Mouse (Mus musculus) CH12.LX (cell line): Measurements from ENCODE around the gene Gm26938.

ENCODE experiments used
- CTCF ChIP-seq, 2 experiments: IDR thresholded peaks in 1 of 2; conservative IDR thresholded peaks in 1 of 2; 2 replicates each; pipeline ENCODE4 v1.5.1; 2011 to 2012; ENCODE audit warnings: low read depth in 2 of 2, low read length in 2 of 2, improper control_type of control experiment in 1 of 2, inconsistent platforms in 1 of 2, mild to moderate bottlenecking in 1 of 2, moderate library complexity in 1 of 2
- EP300 ChIP-seq: IDR thresholded peaks from 2 replicates; pipeline ENCODE4 v1.6.1; 2011; ENCODE audit warnings: low read length, improper control_type of control experiment
- GABPA ChIP-seq: IDR thresholded peaks from 2 replicates; pipeline ENCODE4 v1.6.1; 2012; ENCODE audit warnings: low read depth, low read length, improper control_type of control experiment, inconsistent platforms; ENCODE audit not compliant: insufficient replicate concordance
- RCOR1 ChIP-seq: conservative IDR thresholded peaks from 2 replicates; pipeline ENCODE4 v1.6.1; 2012; ENCODE audit warnings: low read depth, mild to moderate bottlenecking, inconsistent platforms, low read length, improper control_type of control experiment

DNA sequence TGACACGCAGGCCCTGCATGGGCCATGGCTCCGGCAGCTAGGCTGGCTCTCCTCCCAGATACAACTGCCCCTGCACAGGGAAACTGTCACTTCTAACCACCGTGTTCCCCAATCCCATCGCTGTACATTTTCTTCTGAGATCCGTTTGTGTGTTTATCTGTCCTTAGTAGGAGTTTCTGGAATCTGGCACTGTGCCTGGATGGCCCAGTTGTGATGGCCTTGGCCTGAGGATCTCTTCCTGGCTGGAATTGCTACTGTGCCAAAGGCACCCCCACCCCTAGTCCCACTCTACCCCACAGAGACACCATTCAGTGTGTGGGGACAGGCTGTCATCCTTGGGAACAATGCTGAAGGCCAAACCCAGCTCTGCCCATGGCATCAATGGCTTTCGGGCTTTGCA lies 10.2 kb downstream of the Gm26938 start:
- TF ChIP-seq GABPA, result no peak
- no peak for TF ChIP-seq RCOR1
- TF ChIP-seq EP300, result no peak
- TF ChIP-seq CTCF (conservative IDR thresholded peaks at IDR 0.05 in 1 of 2, IDR thresholded peaks at IDR 0.05 in 1 of 2; ENCODE audit: low read depth in 2 of 2, low read length in 2 of 2), result no peak
